Mouse (Mus musculus): ENCODE data around the gene Igf1.

Gene Igf1

GRCm38 (mm10) chr10:87858013-87858806 is at the start of gene Igf1:
TSS of gene Igf1 (plus strand) at chr10:87858265.
- DNase-seq (ENCODE audit: low spot score in 2 of 2), result no peak

DNA sequence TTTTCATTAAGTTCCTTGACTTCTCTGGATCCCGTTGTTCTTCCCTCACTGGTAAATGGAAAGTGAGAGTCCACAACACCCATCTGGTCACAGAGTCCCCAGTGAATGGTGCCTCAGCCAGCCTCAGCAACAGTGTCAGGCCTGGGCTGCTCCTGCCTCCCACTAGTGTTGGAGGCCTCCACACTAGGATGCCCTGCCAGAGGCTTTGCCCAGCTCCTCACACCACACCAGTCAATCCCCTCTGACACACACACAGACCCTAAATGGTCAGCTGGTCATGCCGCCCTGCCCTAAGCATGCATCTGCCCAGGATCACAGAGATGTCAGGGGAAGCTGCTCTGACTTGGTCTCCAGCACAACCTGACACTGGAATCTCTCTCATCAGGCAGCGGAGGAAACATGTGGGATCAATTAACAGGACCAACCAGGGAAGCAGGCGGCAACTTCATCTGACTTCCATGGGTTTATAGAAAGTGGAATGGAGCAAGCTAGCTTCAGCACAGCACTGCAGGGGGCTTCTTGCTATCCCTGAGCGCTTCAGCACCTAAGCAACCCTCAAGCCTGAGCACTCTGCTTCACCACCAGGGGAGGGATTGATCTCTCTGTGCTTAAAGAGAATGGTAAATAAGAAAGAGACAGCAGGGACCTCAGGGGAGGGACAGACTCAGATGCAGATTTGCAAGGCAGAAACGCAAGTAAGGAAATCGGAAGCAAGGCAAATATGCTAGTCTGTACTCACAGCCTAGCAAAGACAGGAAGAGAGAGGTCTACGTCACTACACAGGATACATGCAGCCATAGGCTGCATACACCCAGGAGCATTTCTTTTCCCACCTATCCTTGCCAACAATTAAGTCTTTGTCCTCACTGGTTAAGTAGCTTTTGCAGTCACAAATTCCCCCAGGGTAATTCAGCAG is 45.6 kb upstream of the Igf1 start:
- DNase-seq (ENCODE audit: low spot score in 2 of 2), result no peak

- no peak for DNase-seq (ENCODE audit: low spot score in 2 of 2)
These were observed 44.9 kb upstream of the Igf1 start for GRCm38 (mm10) chr10:87813073-87813590.

DNA sequence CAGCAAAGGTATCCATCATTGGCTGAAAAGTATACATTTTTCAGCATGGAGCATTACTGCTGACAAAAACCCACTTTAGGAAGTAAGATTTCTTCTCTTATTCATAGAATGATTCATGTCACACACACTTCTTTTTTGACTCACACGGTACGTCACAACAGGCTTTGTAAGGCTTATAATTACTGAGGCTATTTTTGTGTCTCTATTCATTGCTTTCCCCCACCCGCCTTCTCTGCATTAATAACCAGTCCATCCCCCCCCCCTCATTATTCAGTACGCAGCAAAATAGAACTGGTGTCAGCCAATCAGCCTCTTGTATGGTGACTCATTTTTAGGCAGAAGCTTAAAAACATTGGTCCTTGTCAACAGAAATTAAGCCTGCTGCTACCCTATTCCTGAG is 41.2 kb upstream of the Igf1 start:
- DNase-seq (ENCODE audit: low spot score in 2 of 2), result no peak

GRCm38 (mm10) chr10:87817786-87818185 is 40.3 kb upstream of the Igf1 start:
- DNase-seq (ENCODE audit: low spot score in 2 of 2), result no peak

- no peak for DNase-seq (ENCODE audit: low spot score in 2 of 2)
These were observed 36.2 kb upstream of the Igf1 start for GRCm38 (mm10) chr10:87821906-87822305.

- no peak for DNase-seq (ENCODE audit: low spot score in 2 of 2)
These were observed 28.1 kb upstream of the Igf1 start for GRCm38 (mm10) chr10:87830012-87830411.

DNA sequence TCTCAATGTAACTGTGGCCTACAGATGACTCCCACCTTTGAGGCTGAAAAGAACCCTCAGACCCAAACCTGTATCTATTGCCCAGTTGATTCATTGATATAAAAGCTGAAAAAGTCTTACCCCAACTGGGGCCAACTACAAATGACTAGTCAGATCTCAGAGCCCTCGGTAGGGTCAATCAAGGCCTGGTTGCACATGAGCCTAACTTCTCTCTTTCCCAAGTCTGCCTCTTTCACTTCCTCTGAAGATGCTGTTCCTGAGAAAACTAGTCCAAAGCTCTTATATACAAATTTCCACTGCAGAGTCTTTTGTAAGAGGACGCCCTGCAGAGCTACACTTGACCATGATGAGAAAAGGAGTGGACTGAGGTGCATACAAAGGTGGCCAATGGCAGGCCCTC is 27.4 kb upstream of the Igf1 start:
- no peak for DNase-seq (ENCODE audit: low spot score in 2 of 2)

DNA sequence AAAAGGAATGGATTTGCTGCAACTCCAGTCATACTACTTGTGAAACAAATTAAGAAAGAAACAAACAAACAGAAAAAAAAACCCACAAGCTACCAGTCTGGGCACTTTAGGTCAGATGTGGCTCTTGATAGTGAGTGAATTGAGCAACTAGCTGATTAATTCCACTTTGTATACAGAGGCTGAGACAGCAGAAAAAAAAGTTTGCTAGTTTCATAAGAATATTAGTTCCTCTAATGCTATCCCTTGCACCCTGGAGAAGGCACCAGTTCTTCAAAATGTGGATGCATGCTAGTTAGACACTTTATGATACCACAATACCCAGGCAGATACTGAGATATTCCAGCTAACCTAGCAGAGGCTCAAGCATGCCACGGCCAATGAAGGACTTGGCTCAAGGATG is 26.0 kb upstream of the Igf1 start:
- DNase-seq (ENCODE audit: low spot score in 2 of 2), result no peak

GRCm38 (mm10) chr10:87839454-87839853 is 18.6 kb upstream of the Igf1 start:
- DNase-seq (ENCODE audit: low spot score in 2 of 2), result no peak

DNA sequence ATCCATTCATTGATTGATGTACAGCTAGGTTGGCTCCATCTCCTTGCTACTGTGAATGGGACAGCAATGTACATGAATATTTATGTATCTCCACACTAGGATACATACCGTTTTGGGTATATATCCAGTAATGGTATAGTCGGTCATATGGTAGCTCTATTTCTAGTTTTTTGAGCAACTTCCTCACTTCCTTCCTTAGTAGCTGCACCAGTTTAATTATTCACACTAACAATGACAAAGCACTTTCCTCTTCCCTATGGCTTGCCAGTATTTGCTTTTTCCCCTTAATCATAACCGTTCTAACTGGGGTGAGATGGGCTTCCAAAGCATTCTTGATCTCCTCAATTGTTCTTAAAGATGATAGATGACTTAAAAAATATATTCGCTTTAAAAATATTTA is 15.6 kb upstream of the Igf1 start:
- DNase-seq (ENCODE audit: low spot score in 2 of 2), result no peak

- DNase-seq (ENCODE audit: low spot score in 2 of 2), result no peak
These were observed 13.0 kb upstream of the Igf1 start for GRCm38 (mm10) chr10:87844917-87845552.

GRCm38 (mm10) chr10:87847882-87848281 is 10.2 kb upstream of the Igf1 start:
- no peak for DNase-seq (ENCODE audit: low spot score in 2 of 2)

DNA sequence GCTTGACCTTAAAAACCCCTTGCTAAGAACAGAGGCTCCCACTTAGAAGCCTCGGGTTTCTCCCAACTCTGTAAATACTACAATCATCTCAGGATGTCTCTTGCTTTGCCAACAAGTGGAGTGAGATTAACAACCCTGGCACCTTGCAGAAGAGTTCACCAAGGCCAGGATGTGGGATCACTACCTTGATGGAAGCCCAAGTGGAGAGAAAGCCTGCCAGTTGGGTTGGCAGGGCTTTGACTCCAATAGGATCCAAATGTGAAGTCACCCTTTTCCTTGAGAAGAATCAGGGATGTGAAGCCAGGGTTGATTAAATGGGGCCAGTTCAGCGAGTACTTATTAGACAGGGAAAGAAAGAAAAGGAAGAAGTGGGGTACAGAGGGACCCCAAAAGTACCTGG is 9.6 kb upstream of the Igf1 start:
- DNase-seq (ENCODE audit: low spot score in 2 of 2), result no peak

DNA sequence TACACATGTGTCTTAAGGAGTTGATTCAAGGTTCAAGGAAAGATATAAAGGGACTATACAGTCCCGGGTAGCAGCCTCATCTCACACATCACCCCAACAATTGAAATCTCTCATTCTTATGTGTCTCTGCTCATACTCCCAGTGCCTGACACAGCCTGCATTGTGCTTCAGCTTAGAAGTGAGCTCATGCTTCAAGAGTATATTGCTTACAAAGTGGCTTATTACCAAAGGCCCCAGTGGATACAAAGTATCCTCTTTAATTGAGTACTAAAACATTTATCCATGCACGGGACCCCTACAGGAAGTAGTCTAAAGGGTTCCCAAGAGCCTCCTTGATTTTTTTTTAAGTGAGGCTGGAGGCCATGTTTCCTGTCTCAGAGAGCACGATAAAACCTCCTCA is 6.6 kb upstream of the Igf1 start:
- DNase-seq (ENCODE audit: low spot score in 2 of 2), result no peak

DNA sequence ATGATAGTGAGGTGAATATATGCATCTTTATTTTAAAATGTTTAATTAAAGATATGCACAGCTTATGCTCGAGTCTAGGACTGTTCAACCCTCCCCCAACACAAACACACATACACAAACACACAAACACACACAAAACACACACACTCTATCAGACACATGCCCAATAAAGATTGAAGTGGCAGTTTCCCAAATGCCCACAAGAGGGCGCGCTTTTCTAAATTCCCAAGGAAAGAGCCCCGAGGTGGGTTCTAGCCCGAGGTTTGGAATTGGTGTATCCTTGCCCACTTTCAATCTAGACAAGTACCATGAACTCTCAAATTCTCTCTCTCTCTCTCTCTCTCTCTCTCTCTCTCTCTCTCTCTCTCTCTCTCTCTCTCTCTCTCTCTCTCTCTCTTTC is 3.7 kb upstream of the Igf1 start:
- DNase-seq (ENCODE audit: low spot score in 2 of 2), result peak in 1 of 2 experiments; percentile 49

DNA sequence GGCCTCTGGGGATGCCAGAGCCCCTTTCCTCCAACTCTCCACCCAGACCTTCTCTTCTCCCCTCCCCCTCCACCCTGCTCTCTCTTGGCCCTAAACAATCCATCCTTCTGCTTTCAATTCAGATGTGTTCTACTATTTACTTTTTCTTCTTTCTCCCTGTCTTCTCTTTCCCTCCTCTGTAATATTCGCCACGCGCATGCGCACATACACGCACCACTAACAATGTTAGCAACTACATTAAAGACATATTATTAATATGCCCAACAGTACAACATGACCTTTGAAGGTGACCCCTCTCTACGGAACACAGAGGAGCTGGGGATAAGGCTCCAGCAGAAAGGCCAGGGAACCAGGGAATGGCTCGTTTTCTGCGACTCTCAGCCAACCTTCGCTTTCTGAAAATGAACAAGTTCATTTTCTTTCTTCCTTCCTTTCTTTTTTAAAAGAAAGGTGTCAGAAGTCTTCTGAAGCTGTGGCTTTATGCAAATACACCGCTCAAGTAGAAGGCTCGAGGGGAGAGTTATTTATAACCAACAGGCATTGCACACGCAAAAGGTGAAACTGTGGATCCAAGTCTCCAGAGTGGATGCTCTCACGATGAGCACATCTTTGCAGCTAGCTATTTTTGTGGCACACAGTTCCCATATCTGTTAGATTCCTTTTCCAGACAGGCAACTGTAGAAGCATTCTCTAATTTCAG is 2.5 kb upstream of the Igf1 start:
- DNase-seq (ENCODE audit: low spot score in 2 of 2), result no peak

DNA sequence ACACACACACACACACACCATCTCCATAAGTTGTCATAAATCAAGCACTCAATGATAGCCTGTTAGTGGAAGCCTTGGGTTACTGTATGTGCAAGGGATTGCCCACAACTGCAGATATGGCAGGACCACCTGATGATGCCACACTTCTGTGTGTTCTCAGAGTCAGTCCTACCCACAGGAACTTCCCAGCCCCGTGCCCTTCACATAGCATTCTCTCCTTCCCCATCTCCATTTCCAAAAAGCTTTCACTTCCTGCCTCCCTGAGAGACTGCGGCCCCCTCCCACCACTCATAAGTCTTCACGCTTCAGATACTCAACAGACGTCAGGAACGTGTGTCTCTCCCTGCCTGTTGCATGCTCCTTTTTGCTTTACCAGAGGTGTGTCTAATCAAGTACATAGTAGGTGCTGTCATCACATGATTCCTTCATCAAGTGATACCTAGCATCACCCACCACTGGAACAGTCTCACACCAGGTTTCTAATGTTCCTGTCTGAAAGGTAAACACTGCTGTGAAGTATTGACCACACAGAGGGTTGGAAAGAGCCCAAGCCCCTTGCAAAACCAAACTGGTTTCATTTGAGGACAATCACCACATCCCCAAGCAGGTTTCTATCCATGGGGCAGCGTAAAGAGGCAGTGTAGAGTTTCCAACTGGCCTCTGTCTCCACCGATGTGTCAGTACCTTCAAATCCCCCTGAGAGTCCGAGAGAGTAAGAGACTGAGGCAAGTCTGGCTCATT is 680 bp upstream of the Igf1 start:
- no peak for DNase-seq (ENCODE audit: low spot score in 2 of 2)

- no peak for DNase-seq (ENCODE audit: low spot score in 2 of 2)
These were observed 874 bp downstream of the Igf1 start for GRCm38 (mm10) chr10:87858939-87859338.

- no peak for DNase-seq (ENCODE audit: low spot score in 2 of 2)
These were observed 1.4 kb downstream of the Igf1 start for GRCm38 (mm10) chr10:87859453-87859852.

Measured in frontal cortex, postnatal 14 days (tissue).